Mouse (Mus musculus) forebrain, embryonic 11.5 days (tissue): ENCODE measurements around the gene Rxfp1. TPM values are rescaled to one million over a fixed set of nuclear protein-coding genes. Genes with fewer than 3 reads are reported as not detected.

Experiments
- ATAC-seq: fragments of 200-750 bp; cut with Nextera tagmentation; replicated peaks from 2 replicates; pipeline ENCODE4 v1.8.0; 2017; ENCODE audit warnings: moderate TSS enrichment; ENCODE audit not compliant: low FRiP score
- DNase-seq: peaks from one replicate; pipeline ENCODE4 v3.0.0-alpha.2; 2017; ENCODE audit warnings: low spot score
- H3K27ac ChIP-seq: fragments of 300-500 bp; sonication (generic); 2 replicates; pipeline ENCODE4 v1.5.1; 2014; ENCODE audit warnings: low read depth, low read length
- H3K27me3 ChIP-seq: fragments of 300-500 bp; sonication (generic); 2 replicates; pipeline ENCODE4 v1.6.1; 2014; ENCODE audit warnings: mild to moderate bottlenecking, low read length, mixed read lengths; ENCODE audit not compliant: control insufficient read depth, insufficient read depth
- H3K36me3 ChIP-seq: fragments of 300-500 bp; sonication (generic); 2 replicates; pipeline ENCODE4 v1.6.1; 2014; ENCODE audit warnings: mild to moderate bottlenecking, low read length, moderate library complexity, mixed read lengths; ENCODE audit not compliant: control insufficient read depth, insufficient read depth
- H3K4me1 ChIP-seq: fragments of 300-500 bp; sonication (generic); replicated peaks from 2 replicates; pipeline ENCODE4 v1.6.1; 2014; ENCODE audit warnings: low read length, mixed read lengths; ENCODE audit not compliant: control insufficient read depth, insufficient read depth
- H3K4me2 ChIP-seq: fragments of 300-500 bp; sonication (generic); 2 replicates; pipeline ENCODE4 v1.6.1; 2014; ENCODE audit warnings: low read depth, mild to moderate bottlenecking, low read length, moderate library complexity, mixed read lengths; ENCODE audit not compliant: severe bottlenecking
- H3K4me3 ChIP-seq: fragments of 300-500 bp; sonication (generic); 2 replicates; pipeline ENCODE4 v1.5.1; 2014; ENCODE audit warnings: low read depth, low read length
- H3K9ac ChIP-seq: fragments of 300-500 bp; sonication (generic); 2 replicates; pipeline ENCODE4 v1.6.1; 2014; ENCODE audit warnings: low read length
- H3K9me3 ChIP-seq: fragments of 300-500 bp; sonication (generic); 2 replicates; pipeline ENCODE4 v1.6.1; 2016; ENCODE audit warnings: low read length, mixed read lengths; ENCODE audit not compliant: control insufficient read depth
- WGBS: fragments of 180-500 bp; shearing (Covaris S2); extraction: QIAGEN DNeasy Blood & Tissue Kit; methylation state at CpG from one replicate; pipeline ENCODE4 v1.1.7; 2014; 5-methylcytosine and 5-hydroxymethylcytosine counted together
- polyA plus RNA-seq: library from polyadenylated mRNA; unstranded; fragments of >200 nt; fragmentation: Nextera tagmentation; extraction: Ambion mirVana; gene quantifications from 2 replicates; pipeline ENCODE4 v1.2.1, GENCODE M21; 2014

Gene Rxfp1
- polyA plus RNA-seq, 1 experiment from 2014 or later = 0.09 TPM

GRCm38 (mm10) chr3:79682351-79683132 lies 55.1 kb downstream of the Rxfp1 start:
- ATAC-seq (no peak), DNase-seq (no peak)
- no peak overlapping the region for H3K4me3 ChIP-seq
- H3K4me2 ChIP-seq = no peak overlapping the region
- WGBS = 62% methylated on average over 14 of the region's 14 CpGs
- no peak overlapping the region for H3K9ac ChIP-seq
- H3K27me3 ChIP-seq = no peaks in the 10 kb centered on the region
- H3K27ac ChIP-seq = no peak overlapping the region
- no peaks in the 10 kb centered on the region; the same call in 1 of the 2 replicates for H3K9me3 ChIP-seq
- no peaks in the 10 kb centered on the region for H3K4me1 ChIP-seq
- no peaks in the 10 kb centered on the region for H3K36me3 ChIP-seq

- Histone ChIP-seq H3K27me3 (no peaks in the 10 kb centered on the region), H3K27ac (no peak overlapping the region), H3K9me3 (no peaks in the 10 kb centered on the region), H3K36me3 (no peaks in the 10 kb centered on the region), H3K4me3 (no peak overlapping the region), H3K9ac (no peak overlapping the region), H3K4me1 (no peaks in the 10 kb centered on the region), H3K4me2 (no peak overlapping the region)
- 92% methylated on average over 3 of the region's 3 CpGs for WGBS
- DNase-seq = no peak
- ATAC-seq = no peak
Observed at GRCm38 (mm10) chr3:79676411-79676810, 61.3 kb downstream of the Rxfp1 start.

- WGBS = 85% methylated on average over 5 of the region's 5 CpGs
- Histone ChIP-seq H3K27ac (no peak overlapping the region), H3K9ac (no peak overlapping the region), H3K4me1 (no peaks in the 10 kb centered on the region), H3K9me3 (no peaks in the 10 kb centered on the region), H3K4me3 (no peak overlapping the region), H3K27me3 (no peaks in the 10 kb centered on the region), H3K36me3 (no peaks in the 10 kb centered on the region), H3K4me2 (no peak overlapping the region)
- DNase-seq (no peak), ATAC-seq (no peak)
Observed at GRCm38 (mm10) chr3:79674641-79675040, 63.0 kb downstream of the Rxfp1 start.

GRCm38 (mm10) chr3:79673082-79673481 lies 64.6 kb downstream of the Rxfp1 start:
- H3K4me3 ChIP-seq = no peak overlapping the region
- no peak overlapping the region for H3K27ac ChIP-seq
- WGBS = 21% methylated on average over 4 of the region's 4 CpGs
- ATAC-seq (no peak), DNase-seq (peak; percentile 66)
- no peaks in the 10 kb centered on the region for H3K27me3 ChIP-seq
- no peaks in the 10 kb centered on the region for H3K9me3 ChIP-seq
- no peak overlapping the region for H3K4me2 ChIP-seq
- no peak overlapping the region for H3K9ac ChIP-seq
- H3K4me1 ChIP-seq = no peaks in the 10 kb centered on the region
- H3K36me3 ChIP-seq = no peaks in the 10 kb centered on the region

DNA sequence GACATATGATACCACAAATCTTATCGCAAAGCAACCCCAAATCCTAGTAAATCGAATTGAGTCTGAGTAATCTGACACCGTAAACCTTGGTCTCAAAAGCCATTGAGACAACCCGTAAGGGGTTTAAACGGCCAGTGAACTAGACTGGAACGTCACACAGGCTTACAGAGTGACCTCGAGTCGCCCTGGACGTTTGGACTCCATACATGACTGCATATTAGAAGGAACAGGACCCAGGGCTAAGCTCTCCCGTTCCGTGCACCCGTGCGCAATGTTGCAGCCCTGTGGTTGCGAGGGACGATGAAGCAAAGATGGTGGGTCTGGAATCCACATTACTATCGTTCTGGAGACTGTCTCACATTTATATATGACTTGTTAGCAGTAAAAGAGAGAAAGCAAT lies 65.5 kb downstream of the Rxfp1 start:
- H3K4me1 ChIP-seq = no peaks in the 10 kb centered on the region
- H3K4me2 ChIP-seq = no peak overlapping the region
- peak; percentile 38 for DNase-seq
- H3K9me3 ChIP-seq = no peaks in the 10 kb centered on the region
- 79% methylated on average over 16 of the region's 16 CpGs for WGBS
- H3K27ac ChIP-seq = no peak overlapping the region
- ATAC-seq = no peak
- no peaks in the 10 kb centered on the region for H3K27me3 ChIP-seq
- H3K9ac ChIP-seq = no peak overlapping the region
- no peak overlapping the region for H3K4me3 ChIP-seq
- H3K36me3 ChIP-seq = no peaks in the 10 kb centered on the region

DNA sequence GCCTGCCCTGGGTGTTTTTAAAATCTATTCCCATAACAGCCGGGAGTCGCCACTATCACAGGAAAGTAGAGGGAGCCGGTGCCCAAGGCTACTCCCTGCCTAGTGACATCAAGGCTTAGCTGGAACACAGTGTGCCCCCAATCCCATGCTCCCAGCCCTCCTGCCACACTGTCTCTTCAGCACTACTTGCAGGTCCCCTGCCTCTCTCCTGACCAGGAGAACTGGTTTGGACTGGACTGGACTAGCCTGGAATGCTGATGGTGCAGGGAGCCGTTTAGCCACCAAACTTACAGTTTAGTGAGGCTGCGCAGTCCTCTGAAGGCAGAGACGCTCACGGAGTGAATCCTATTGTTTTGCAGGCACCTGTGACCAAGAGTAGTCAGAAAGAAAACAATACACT lies 67.1 kb downstream of the Rxfp1 start:
- no peak overlapping the region for H3K4me2 ChIP-seq
- H3K9me3 ChIP-seq = no peaks in the 10 kb centered on the region
- DNase-seq (peak; percentile 39), ATAC-seq (no peak)
- no peak overlapping the region for H3K9ac ChIP-seq
- no peaks in the 10 kb centered on the region for H3K4me1 ChIP-seq
- H3K27me3 ChIP-seq = no peaks in the 10 kb centered on the region
- 81% methylated on average over 7 of the region's 7 CpGs for WGBS
- no peaks in the 10 kb centered on the region for H3K36me3 ChIP-seq
- no peak overlapping the region for H3K4me3 ChIP-seq
- no peak overlapping the region for H3K27ac ChIP-seq

GRCm38 (mm10) chr3:79664787-79665408 lies 72.8 kb downstream of the Rxfp1 start:
- no peaks in the 10 kb centered on the region for H3K36me3 ChIP-seq
- no peaks in the 10 kb centered on the region for H3K9me3 ChIP-seq
- H3K27me3 ChIP-seq = no peaks in the 10 kb centered on the region
- H3K4me1 ChIP-seq = no peaks in the 10 kb centered on the region
- ATAC-seq = peak; percentile 71
- H3K9ac ChIP-seq = no peak overlapping the region
- no peak overlapping the region for H3K4me2 ChIP-seq
- peak; percentile 62 for DNase-seq
- no peak overlapping the region for H3K27ac ChIP-seq
- WGBS = 44% methylated on average over 9 of the region's 9 CpGs
- no peak overlapping the region for H3K4me3 ChIP-seq

- 81% methylated on average over 5 of the region's 5 CpGs for WGBS
- H3K27ac ChIP-seq = no peak overlapping the region
- no peaks in the 10 kb centered on the region for H3K4me1 ChIP-seq
Observed at GRCm38 (mm10) chr3:79656682-79657081, 81.0 kb downstream of the Rxfp1 start.

DNA sequence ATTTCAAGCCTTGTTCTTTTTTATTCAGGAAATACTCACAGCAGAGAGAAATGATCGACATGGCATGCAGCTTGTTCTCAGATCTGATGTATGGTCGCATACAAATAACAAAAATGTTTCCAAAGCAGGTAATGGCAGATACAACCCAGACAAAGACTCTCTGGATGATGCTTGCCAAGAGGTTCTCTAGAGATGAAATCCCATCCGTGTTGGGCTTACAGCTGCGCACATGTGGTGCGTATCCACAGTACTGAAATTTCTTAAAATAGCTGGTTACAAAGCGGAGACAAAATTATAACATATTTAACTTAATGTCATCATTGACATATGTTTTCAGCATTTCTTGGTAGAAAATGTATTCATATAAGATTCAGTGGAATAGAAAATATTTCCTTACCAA lies 85.6 kb downstream of the Rxfp1 start:
- WGBS = 92% methylated on average over 6 of the region's 6 CpGs
- H3K4me2 ChIP-seq = no peak overlapping the region
- H3K4me1 ChIP-seq = no peaks in the 10 kb centered on the region
- no peak overlapping the region for H3K27ac ChIP-seq
- H3K9ac ChIP-seq = no peak overlapping the region
- no peaks in the 10 kb centered on the region for H3K9me3 ChIP-seq
- ATAC-seq (no peak), DNase-seq (no peak)
- no peaks in the 10 kb centered on the region for H3K36me3 ChIP-seq
- H3K27me3 ChIP-seq = no peaks in the 10 kb centered on the region
- H3K4me3 ChIP-seq = no peak overlapping the region

More at GRCm38 (mm10) chr3:79656682-79657081, 81.0 kb downstream of the Rxfp1 start:
- Histone ChIP-seq H3K9ac (no peak overlapping the region), H3K9me3 (no peaks in the 10 kb centered on the region), H3K4me3 (no peak overlapping the region), H3K36me3 (no peaks in the 10 kb centered on the region), H3K4me2 (no peak overlapping the region), H3K27me3 (no peaks in the 10 kb centered on the region)
- ATAC-seq (no peak), DNase-seq (no peak)
